In genomic region chr13:75841950-75842349, GRCm38 (mm10) we compare ENCODE assay signal across 10 mouse cellular contexts. TPM values are rescaled to one million over a fixed set of nuclear protein-coding genes. Genes with fewer than 3 reads are reported as not detected.
DNase-seq lines count a peak whose midpoint lies in the region; ATAC-seq and TF ChIP-seq lines count a peak whose summit lies in the region.
"Had no signal": no experiment of that assay in that cellular context is flagged by ENCODE, and none has a peak within 500 bp of the region (broad histone marks: within the 10 kb centered on the region; RNA-seq: fewer than 3 reads in every experiment).

No protein-coding gene starts in this region.

- no peak overlapping the region for H3K4me2 ChIP-seq in hindbrain, embryonic 11.5 days (replicated peaks; ENCODE audit: low read depth, low read length)
- H3K4me2 ChIP-seq in hindbrain, postnatal 0 days (ENCODE audit: low read depth, low read length), result peak overlapping the region; percentile 80
- H3K4me2 ChIP-seq in midbrain, postnatal 0 days (ENCODE audit: low read depth, low read length, poor library complexity, severe bottlenecking), result peak overlapping the region; percentile 72

- no peaks in the 10 kb centered on the region for H3K27me3 ChIP-seq in hindbrain, embryonic 10.5 days (ENCODE audit: insufficient read depth, poor library complexity, severe bottlenecking)
- no peaks in the 10 kb centered on the region for H3K27me3 ChIP-seq in hindbrain, embryonic 11.5 days (ENCODE audit: control insufficient read depth, insufficient read depth, low read length)
- H3K27me3 ChIP-seq in hindbrain, postnatal 0 days (ENCODE audit: insufficient read depth, low read length), result no peaks in the 10 kb centered on the region
- no peaks in the 10 kb centered on the region for H3K27me3 ChIP-seq in midbrain, postnatal 0 days (ENCODE audit: insufficient read depth, low read length)
- H3K27me3 ChIP-seq: midbrain, embryonic 12.5 days had no signal

- TF ChIP-seq CTCF in bone marrow, adult 2 months (IDR thresholded peaks at IDR 0.05; ENCODE audit: control insufficient read depth, insufficient read depth, low read length), result no peak
- TF ChIP-seq CTCF in hindbrain, postnatal 0 days (IDR thresholded peaks at IDR 0.05; ENCODE audit: low read depth), result no peak
- no peak for TF ChIP-seq CTCF in midbrain, postnatal 0 days (IDR thresholded peaks at IDR 0.05)

- no peak overlapping the region for H3K9ac ChIP-seq in hindbrain, embryonic 11.5 days (ENCODE audit: low read depth, low read length)
- peak overlapping the region; percentile 55; the same call in 1 of the 2 replicates for H3K9ac ChIP-seq in hindbrain, postnatal 0 days (replicated peaks; ENCODE audit: low read length)
- H3K9ac ChIP-seq in midbrain, postnatal 0 days (replicated peaks; ENCODE audit: low read length, poor library complexity, severe bottlenecking), result no peak overlapping the region
- H3K9ac ChIP-seq: midbrain, embryonic 12.5 days had no signal

- H3K4me1 ChIP-seq in hindbrain, embryonic 10.5 days (replicated peaks), result peaks cover 58% of the 10 kb centered on the region
- H3K4me1 ChIP-seq in hindbrain, embryonic 11.5 days (replicated peaks; ENCODE audit: control insufficient read depth, insufficient read depth, low read length), result no peaks in the 10 kb centered on the region
- peaks cover 2% of the 10 kb centered on the region; the same call in 1 of the 2 replicates for H3K4me1 ChIP-seq in bone marrow, adult 2 months (ENCODE audit: control insufficient read depth, insufficient read depth, low read length)
- peaks cover 31% of the 10 kb centered on the region for H3K4me1 ChIP-seq in hindbrain, postnatal 0 days (ENCODE audit: insufficient read depth, low read length)
- H3K4me1 ChIP-seq in midbrain, postnatal 0 days (ENCODE audit: insufficient read depth, low read length), result peaks cover 14% of the 10 kb centered on the region

- no peaks in the 10 kb centered on the region for H3K36me3 ChIP-seq in hindbrain, embryonic 10.5 days
- no peaks in the 10 kb centered on the region for H3K36me3 ChIP-seq in hindbrain, embryonic 11.5 days (ENCODE audit: control insufficient read depth, insufficient read depth, low read length)
- H3K36me3 ChIP-seq in hindbrain, postnatal 0 days (ENCODE audit: insufficient read depth, low read length), result no peaks in the 10 kb centered on the region
- H3K36me3 ChIP-seq in midbrain, postnatal 0 days (ENCODE audit: insufficient read depth, low read length), result no peaks in the 10 kb centered on the region
- H3K36me3 ChIP-seq: midbrain, embryonic 12.5 days had no signal

- H3K9me3 ChIP-seq in hindbrain, embryonic 10.5 days, result no peaks in the 10 kb centered on the region
- no peaks in the 10 kb centered on the region for H3K9me3 ChIP-seq in hindbrain, embryonic 11.5 days (ENCODE audit: control insufficient read depth, low read length)
- H3K9me3 ChIP-seq in hindbrain, postnatal 0 days (ENCODE audit: low read length), result no peaks in the 10 kb centered on the region
- H3K9me3 ChIP-seq in midbrain, postnatal 0 days (ENCODE audit: low read length), result no peaks in the 10 kb centered on the region
- H3K9me3 ChIP-seq: midbrain, embryonic 12.5 days had no signal

- H3K27ac ChIP-seq in hindbrain, embryonic 10.5 days, result peak overlapping the region; percentile 85
- H3K27ac ChIP-seq in hindbrain, embryonic 11.5 days (ENCODE audit: low read depth, low read length), result no peak overlapping the region
- H3K27ac ChIP-seq in bone marrow, adult 2 months (ENCODE audit: control insufficient read depth, insufficient read depth, low read depth, low read length, poor library complexity), result no peak overlapping the region
- H3K27ac ChIP-seq in hindbrain, postnatal 0 days, result no peak overlapping the region
- H3K27ac ChIP-seq in midbrain, postnatal 0 days (ENCODE audit: low read depth, low read length), result no peak overlapping the region
- H3K27ac ChIP-seq: midbrain, embryonic 12.5 days had no signal

- no peak for ATAC-seq in hindbrain, embryonic 11.5 days (ENCODE audit: low FRiP score)
- ATAC-seq in hindbrain, postnatal 0 days, result no peak
- ATAC-seq in midbrain, postnatal 0 days (ENCODE audit: low FRiP score), result no peak

- no peak for TF ChIP-seq POLR2A in bone marrow, adult 2 months (IDR thresholded peaks at IDR 0.05; ENCODE audit: borderline replicate concordance, control insufficient read depth, low read depth, low read length)

- 72% methylated on average over 3 of the region's 3 CpGs for WGBS in hindbrain, embryonic 10.5 days
- 72% methylated on average over 3 of the region's 3 CpGs for WGBS in hindbrain, embryonic 11.5 days
- 66% methylated on average over 3 of the region's 3 CpGs for WGBS in bone marrow, adult 2 months
- WGBS in hindbrain, postnatal 0 days, result 73% methylated on average over 3 of the region's 3 CpGs
- WGBS in midbrain, postnatal 0 days, result 82% methylated on average over 3 of the region's 3 CpGs

- DNase-seq in hindbrain, embryonic 10.5 days (ENCODE audit: low spot score), result no peak
- no peak for DNase-seq in hindbrain, embryonic 11.5 days (ENCODE audit: low spot score)
- no peak for DNase-seq in hindbrain, postnatal 0 days (ENCODE audit: low spot score)
- no peak for DNase-seq in midbrain, postnatal 0 days (ENCODE audit: low spot score)
- no peak for DNase-seq in c-Kit-positive CD71-positive TER-119-positive erythroid progenitor cells, embryonic 14.5 days (ENCODE audit: low spot score)
- DNase-seq in urinary bladder, postnatal 25 days (ENCODE audit: low spot score), result no peak
- DNase-seq: adrenal gland, postnatal 10 days; cerebellum, adult 8-10 months had no signal

- H3K4me3 ChIP-seq in hindbrain, embryonic 10.5 days, result 0 out of 2 replicates have a peak overlapping the region, but pooled peaks have one; percentile 62
- no peak overlapping the region for H3K4me3 ChIP-seq in hindbrain, embryonic 11.5 days (ENCODE audit: low read depth, low read length)
- H3K4me3 ChIP-seq in bone marrow, adult 2 months (replicated peaks; ENCODE audit: control insufficient read depth, low read depth, low read length), result peak overlapping the region; percentile 51
- H3K4me3 ChIP-seq in hindbrain, postnatal 0 days (ENCODE audit: low read length), result peak overlapping the region; percentile 63
- no peak overlapping the region for H3K4me3 ChIP-seq in midbrain, postnatal 0 days (ENCODE audit: low read depth, low read length)
- H3K4me3 ChIP-seq: midbrain, embryonic 12.5 days had no signal

RNA-seq across cellular contexts. Expression of gene Glrx, which starts 2.3 kb away (rescaled TPM):
- 38.4 and 39.9 TPM in 2 replicates for polyA plus RNA-seq in hindbrain, embryonic 10.5 days (2016; fragmentation: Nextera tagmentation; extraction: Ambion mirVana)
- polyA plus RNA-seq in hindbrain, embryonic 11.5 days (2014; fragmentation: Nextera tagmentation; extraction: Ambion mirVana), result 36.5 and 42.2 TPM in 2 replicates
- polyA plus RNA-seq in bone marrow, adult 2 months (2011; ENCODE audit: insufficient read depth, insufficient read length, low replicate concordance, missing spikeins), result 27.7 and 64.5 TPM in 2 replicates
- total RNA-seq in hindbrain, postnatal 0 days (2014; rRNA removed), result 69.6 and 69.7 TPM in 2 replicates
- 103 TPM in 2 replicates for polyA plus RNA-seq in hindbrain, postnatal 0 days (2015; fragmentation: Nextera tagmentation; extraction: Ambion mirVana)
- total RNA-seq in midbrain, postnatal 0 days (2014; rRNA removed), result 61.7 and 66.3 TPM in 2 replicates
- 69.3 and 71.4 TPM in 2 replicates for polyA plus RNA-seq in midbrain, postnatal 0 days (2015; fragmentation: Nextera tagmentation; extraction: Ambion mirVana)

Comparison
In these comparisons a context has a peak if more than half of its experiments do, and no peak if none do; other contexts are left out.
1. H3K4me3 ChIP-seq: peak in hindbrain, embryonic 10.5 days (single experiment), bone marrow, adult 2 months (single experiment) and hindbrain, postnatal 0 days (single experiment); none in hindbrain, embryonic 11.5 days (single experiment) and midbrain, postnatal 0 days (single experiment).